Mouse (Mus musculus) small intestine, adult 2 months (tissue): Measurements from ENCODE around the gene Dnajb5.

Experiments
- CTCF ChIP-seq: fragments of 200-500 bp; IDR thresholded peaks from 2 replicates; pipeline ENCODE4 v1.5.1; 2012; ENCODE audit warnings: low read depth, mild to moderate bottlenecking, control low read depth, inconsistent platforms, low read length, moderate library complexity, mixed read lengths; ENCODE audit not compliant: insufficient replicate concordance, insufficient read length; ENCODE audit errors: extremely low read depth
- POLR2A ChIP-seq: fragments of 200-500 bp; IDR thresholded peaks from 2 replicates; pipeline ENCODE4 v1.6.1; 2012; ENCODE audit warnings: low read depth, mild to moderate bottlenecking, control low read depth, inconsistent platforms, low read length, moderate library complexity

GRCm38 (mm10) chr4:42945043-42945442 is 4.6 kb upstream of the Dnajb5 start:
- TF ChIP-seq POLR2A (no peak), CTCF (no peak)
